Mouse (Mus musculus): ENCODE measurements around the gene Olfr136. TPM values are rescaled to one million over a fixed set of nuclear protein-coding genes. Genes with fewer than 3 reads are reported as not detected.

Olfr136 gene
- polyA plus RNA-seq (2012; rRNA removed; ENCODE audit: low replicate concordance) = not detected in 2 replicates

GRCm38 (mm10) chr17:38329531-38329930 lies at the start of gene Olfr136:
Olfr136 (plus strand) TSS chr17:38329831.

GRCm38 (mm10) chr17:38307470-38307869 lies 22.2 kb upstream of the Olfr136 start, which contains the start of gene Olfr137:
Olfr137 (minus strand) TSS chr17:38307570.

Other genes starting within 250 kb of the Olfr136 start
- not detected in 2 replicates for gene Olfr131, start 241.1 kb upstream of the Olfr136 start, polyA plus RNA-seq (2012; rRNA removed; ENCODE audit: low replicate concordance)
- gene Olfr132, start 195.3 kb upstream of the Olfr136 start, polyA plus RNA-seq (2012; rRNA removed; ENCODE audit: low replicate concordance) = not detected in 2 replicates
- not detected in 2 replicates for gene Olfr133, start 184.6 kb upstream of the Olfr136 start, polyA plus RNA-seq (2012; rRNA removed; ENCODE audit: low replicate concordance)
- not detected in 2 replicates for gene Olfr134, start 158.4 kb upstream of the Olfr136 start, polyA plus RNA-seq (2012; rRNA removed; ENCODE audit: low replicate concordance)
- gene Olfr135, start 125.5 kb upstream of the Olfr136 start, polyA plus RNA-seq (2012; rRNA removed; ENCODE audit: low replicate concordance) = not detected in 2 replicates
- not detected in 2 replicates for gene Olfr138, start 68.8 kb upstream of the Olfr136 start, polyA plus RNA-seq (2012; rRNA removed; ENCODE audit: low replicate concordance)
- gene Olfr137, start 22.3 kb upstream of the Olfr136 start, polyA plus RNA-seq (2012; rRNA removed; ENCODE audit: low replicate concordance) = not detected in 2 replicates
- gene Esp36, start 90.4 kb downstream of the Olfr136 start, polyA plus RNA-seq (2012; rRNA removed; ENCODE audit: low replicate concordance) = not detected in 2 replicates
- gene Esp34, start 224.4 kb downstream of the Olfr136 start, polyA plus RNA-seq (2012; rRNA removed; ENCODE audit: low replicate concordance) = not detected in 2 replicates